ENCODE assay signal across 11 mouse cellular contexts in the genomic region with DNA sequence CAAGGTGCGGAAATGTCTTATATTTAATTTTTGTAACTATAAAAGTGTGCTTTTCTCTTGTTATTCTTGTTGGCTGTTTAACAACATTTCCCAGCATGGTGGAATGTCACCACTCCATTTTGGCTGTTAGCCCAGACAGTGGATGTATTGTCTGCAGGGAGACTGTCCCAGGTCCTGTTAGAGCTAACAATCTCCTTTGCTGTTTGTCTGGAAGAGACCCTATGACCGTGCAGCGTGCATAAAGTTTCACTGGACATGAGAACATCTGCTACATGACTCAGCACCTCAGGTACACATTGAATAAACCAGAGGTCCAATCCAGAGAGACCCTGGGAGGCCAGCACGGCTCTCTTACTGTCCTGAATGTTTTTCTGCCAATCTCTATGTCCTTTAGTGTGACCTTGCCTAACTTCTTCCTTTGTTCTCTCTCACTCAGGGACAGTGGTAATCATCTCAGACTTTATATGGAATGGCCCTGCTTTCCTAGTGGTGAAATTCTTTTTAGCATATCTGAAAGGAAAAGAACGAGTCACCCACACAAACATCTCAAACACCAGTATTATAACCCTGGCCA.
DNase-seq lines count a peak whose midpoint lies in the region; ATAC-seq and TF ChIP-seq lines count a peak whose summit lies in the region.
"Had no signal": no experiment of that assay in that cellular context is flagged by ENCODE, and none has a peak within 500 bp of the region (broad histone marks: within the 10 kb centered on the region; RNA-seq: fewer than 3 reads in every experiment).

No protein-coding gene starts in this region.

- H3K9ac ChIP-seq in hindbrain, postnatal 0 days (replicated peaks; ENCODE audit: low read length) = no peak overlapping the region
- H3K9ac ChIP-seq in hindbrain, embryonic 13.5 days = no peak overlapping the region

- 40% methylated on average over 5 of the region's 5 CpGs for WGBS in hindbrain, postnatal 0 days
- 56% methylated on average over 5 of the region's 5 CpGs for WGBS in hindbrain, embryonic 13.5 days

- no peak for TF ChIP-seq CTCF in hindbrain, postnatal 0 days (IDR thresholded peaks at IDR 0.05; ENCODE audit: low read depth)

- no peak overlapping the region for H3K27ac ChIP-seq in hindbrain, postnatal 0 days
- H3K27ac ChIP-seq in hindbrain, embryonic 13.5 days = no peak overlapping the region
- H3K27ac ChIP-seq: macrophage; stomach, postnatal 0 days had no signal

- ATAC-seq in hindbrain, postnatal 0 days = no peak
- ATAC-seq in hindbrain, embryonic 13.5 days (ENCODE audit: low FRiP score) = no peak

- peak; percentile 48 for DNase-seq in adrenal gland, adult 2 months
- DNase-seq in adrenal gland, adult 8-10 months = no peak
- peak; percentile 49 for DNase-seq in hindbrain, postnatal 0 days (ENCODE audit: low spot score)
- peak; percentile 69 for DNase-seq in retina, postnatal 1 day
- DNase-seq in retina, embryonic 14.5 days (ENCODE audit: low spot score) = no peak
- DNase-seq in layer of hippocampus, adult 11-12 months (ENCODE audit: low spot score) = no peak
- no peak for DNase-seq in embryo, embryonic 9.5 days (ENCODE audit: extremely low spot score)
- DNase-seq: gastrocnemius, postnatal 25 days had no signal

- H3K9me3 ChIP-seq in hindbrain, postnatal 0 days (ENCODE audit: low read length) = no peaks in the 10 kb centered on the region
- H3K9me3 ChIP-seq in hindbrain, embryonic 13.5 days = no peaks in the 10 kb centered on the region

- no peak overlapping the region for H3K4me2 ChIP-seq in hindbrain, postnatal 0 days (ENCODE audit: low read depth, low read length)
- H3K4me2 ChIP-seq in hindbrain, embryonic 13.5 days = no peak overlapping the region

- H3K27me3 ChIP-seq in hindbrain, postnatal 0 days (ENCODE audit: insufficient read depth, low read length) = no peaks in the 10 kb centered on the region
- no peaks in the 10 kb centered on the region for H3K27me3 ChIP-seq in hindbrain, embryonic 13.5 days

- no peaks in the 10 kb centered on the region for H3K36me3 ChIP-seq in hindbrain, postnatal 0 days (ENCODE audit: insufficient read depth, low read length)
- H3K36me3 ChIP-seq in hindbrain, embryonic 13.5 days = no peaks in the 10 kb centered on the region

- H3K4me1 ChIP-seq in hindbrain, postnatal 0 days (ENCODE audit: insufficient read depth, low read length) = no peaks in the 10 kb centered on the region
- peaks cover 13% of the 10 kb centered on the region for H3K4me1 ChIP-seq in hindbrain, embryonic 13.5 days (replicated peaks)

- no peak overlapping the region for H3K4me3 ChIP-seq in hindbrain, postnatal 0 days (ENCODE audit: low read length)
- no peak overlapping the region for H3K4me3 ChIP-seq in hindbrain, embryonic 13.5 days

Comparison
In these comparisons a context has a peak if more than half of its experiments do, and no peak if none do; other contexts are left out.
1. DNase-seq: peak in adrenal gland, adult 2 months (single experiment), hindbrain, postnatal 0 days (single experiment) and retina, postnatal 1 day (single experiment); none in adrenal gland, adult 8-10 months (single experiment), retina, embryonic 14.5 days (single experiment), layer of hippocampus, adult 11-12 months (single experiment) and embryo, embryonic 9.5 days (single experiment).